Mouse (Mus musculus) megakaryocyte-erythroid progenitor cell, adult 5 weeks (primary cell): Measurements from ENCODE around the gene Nemp1. TPM values are rescaled to one million over a fixed set of nuclear protein-coding genes. Genes with fewer than 3 reads are reported as not detected.

Experiments used
- polyA plus RNA-seq: library from polyadenylated mRNA; stranded (reverse); fragments of >175 nt; gene quantifications from 2 replicates; pipeline ENCODE4 v1.2.3, GENCODE M21; 2012

Nemp1 gene
- polyA plus RNA-seq, result 1.4 and 2.7 TPM in 2 replicates

GRCm38 (mm10) chr10:127666501-127667268 lies at the start of gene Nemp1:
Gene Nemp1 (plus strand): TSS chr10:127666901.

DNA sequence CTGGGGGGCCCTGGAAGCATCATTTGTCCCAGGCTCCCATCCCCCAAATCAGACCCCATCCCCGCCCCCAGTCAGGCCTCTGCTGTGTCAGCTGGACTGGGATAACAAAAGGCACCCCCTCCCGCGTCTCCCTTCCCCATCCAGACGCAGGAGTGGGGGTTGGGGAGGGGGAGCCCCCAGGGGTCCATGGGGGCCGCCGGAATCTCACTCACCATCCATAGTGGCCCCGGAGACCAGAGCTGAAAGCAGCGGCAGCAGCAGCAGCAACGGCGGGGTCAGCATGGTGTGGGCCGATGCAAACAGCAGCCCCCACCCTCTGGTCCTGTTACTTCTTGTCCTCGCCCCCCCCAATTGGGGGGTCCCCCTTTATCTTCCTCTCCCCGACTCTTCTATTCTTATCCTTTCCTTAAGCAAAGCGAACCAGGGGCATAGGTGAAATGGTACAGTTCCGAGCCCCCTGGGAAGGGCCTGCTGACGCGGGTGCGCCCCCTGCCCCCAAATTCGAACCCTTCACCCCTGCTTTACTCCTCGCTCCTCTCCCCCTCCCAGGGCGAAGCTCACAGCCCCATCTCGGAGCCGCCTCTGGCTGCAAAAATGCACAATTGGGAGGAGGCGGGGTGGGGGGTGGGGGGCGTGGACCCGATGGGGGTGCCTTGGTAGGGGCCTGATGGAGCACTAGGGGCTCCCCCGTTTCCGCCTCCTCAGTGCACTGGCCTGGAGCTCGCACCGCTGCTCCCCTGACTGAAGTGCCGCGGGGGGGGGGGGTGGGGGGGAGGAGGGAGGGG lies 46.1 kb upstream of the Nemp1 start, which contains the start of gene Lrp1:
TSS of gene Lrp1 (minus strand) at position 743 of the 785 bp plus-strand sequence.

GRCm38 (mm10) chr10:127642772-127643552 lies 23.7 kb upstream of the Nemp1 start, which contains the start of gene Stat6:
Gene Stat6 (plus strand): TSS chr10:127642986.

GRCm38 (mm10) chr10:127668093-127669050 lies 1.7 kb downstream of the Nemp1 start, which contains the start of gene Nab2:
Gene Nab2 (minus strand): TSS chr10:127668568.

DNA sequence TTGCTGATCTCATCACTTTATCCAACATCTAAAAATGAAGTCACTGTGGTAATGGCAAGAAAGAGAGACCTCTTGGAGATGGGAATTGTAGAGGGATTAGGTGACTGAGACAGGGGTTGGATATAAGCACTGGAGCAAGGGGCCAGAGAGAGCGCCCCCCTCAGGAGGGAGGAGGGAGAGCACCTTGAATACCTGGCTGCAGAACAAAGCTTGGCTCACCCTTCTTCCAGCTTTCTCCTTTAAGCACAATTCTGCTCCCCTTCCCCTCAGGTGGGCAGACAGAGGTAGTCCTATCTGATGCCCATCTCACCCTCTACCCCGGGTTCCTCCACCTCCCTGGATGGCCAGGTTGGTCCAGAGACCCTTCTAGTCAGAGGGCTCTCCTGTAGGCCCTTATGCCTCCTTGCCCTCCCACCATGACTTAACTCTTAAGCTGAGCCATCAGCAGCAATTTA lies 38.1 kb downstream of the Nemp1 start, which contains the start of gene Myo1a:
TSS of gene Myo1a (plus strand) at position 405 of the 455 bp plus-strand sequence.

DNA sequence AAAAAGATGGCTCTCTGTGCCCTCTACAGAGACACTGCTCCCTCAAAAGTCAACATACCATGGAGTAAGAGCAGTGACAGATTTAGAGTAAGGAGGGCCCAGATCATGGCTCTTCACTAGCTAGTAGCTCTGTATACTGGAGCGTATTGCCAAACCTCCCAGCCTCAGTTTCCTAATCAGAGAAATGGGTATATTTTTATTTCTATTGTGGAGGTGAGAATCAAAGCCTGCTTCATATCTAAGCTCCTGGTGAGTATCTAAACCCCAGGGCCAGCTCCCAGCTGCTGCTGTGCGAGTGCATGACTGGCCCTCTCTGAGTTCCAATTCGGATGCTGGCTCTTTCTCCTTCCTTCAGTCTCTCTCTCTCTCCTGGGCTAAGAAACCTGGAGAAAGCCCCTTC lies 57.5 kb downstream of the Nemp1 start, which contains the start of gene Tac2:
TSS of gene Tac2 (plus strand) at position 301 of the 400 bp plus-strand sequence.

GRCm38 (mm10) chr10:127739083-127739660 lies 72.5 kb downstream of the Nemp1 start, which contains the start of gene Zbtb39:
Gene Zbtb39 (plus strand): TSS chr10:127739538.

Other genes with a start within 250 kb of the Nemp1 start
- gene Stac3, start 165.2 kb upstream of the Nemp1 start, polyA plus RNA-seq, result 1.1 and 1.8 TPM in 2 replicates
- gene Ndufa4l2, start 151.9 kb upstream of the Nemp1 start, polyA plus RNA-seq, result 0.38 TPM in 1 of 2 replicates, not detected in the other
- 201 and 228 TPM in 2 replicates for gene Shmt2, start 144.5 kb upstream of the Nemp1 start, polyA plus RNA-seq
- gene Nxph4, start 132.3 kb upstream of the Nemp1 start, polyA plus RNA-seq, result 0.10 and 0.17 TPM in 2 replicates
- 19.8 and 39.8 TPM in 2 replicates for gene Lrp1, start 45.8 kb upstream of the Nemp1 start, polyA plus RNA-seq
- 48.1 and 50.8 TPM in 2 replicates for gene Stat6, start 23.9 kb upstream of the Nemp1 start, polyA plus RNA-seq
- gene Nab2, start 1.7 kb downstream of the Nemp1 start, polyA plus RNA-seq, result 29.9 and 35.3 TPM in 2 replicates
- 0.04 TPM in 1 of 2 replicates, not detected in the other for gene Myo1a, start 38.3 kb downstream of the Nemp1 start, polyA plus RNA-seq
- 0.56 and 0.88 TPM in 2 replicates for gene Tac2, start 57.6 kb downstream of the Nemp1 start, polyA plus RNA-seq
- 3.3 and 4.3 TPM in 2 replicates for gene Zbtb39, start 72.6 kb downstream of the Nemp1 start, polyA plus RNA-seq
- 0.01 TPM in 1 of 2 replicates, not detected in the other for gene Gpr182, start 84.8 kb downstream of the Nemp1 start, polyA plus RNA-seq
- gene Rdh1, start 92.8 kb downstream of the Nemp1 start, polyA plus RNA-seq, result 0.02 TPM in 1 of 2 replicates, not detected in the other
- not detected in 2 replicates for gene Rdh16f1, start 92.9 kb downstream of the Nemp1 start, polyA plus RNA-seq
- not detected in 2 replicates for gene Rdh9, start 109.5 kb downstream of the Nemp1 start, polyA plus RNA-seq
- 0.03 TPM in 1 of 2 replicates, not detected in the other for gene Rdh16, start 134.3 kb downstream of the Nemp1 start, polyA plus RNA-seq
- not detected in 2 replicates for gene Rdh19, start 183.0 kb downstream of the Nemp1 start, polyA plus RNA-seq
- not detected in 2 replicates for gene Rdh16f2, start 199.6 kb downstream of the Nemp1 start, polyA plus RNA-seq
- not detected in 2 replicates for gene Rdh7, start 221.9 kb downstream of the Nemp1 start, polyA plus RNA-seq
- not detected in 2 replicates for gene Sdr9c7, start 231.6 kb downstream of the Nemp1 start, polyA plus RNA-seq